Mouse (Mus musculus): ENCODE measurements at regions not wholly inside any gene's neighbourhood (a gene's known extent, or its start where the extent isn't known, plus 50 kb on each side); places are given as distances from the start of the nearest gene placed in this dataset.

DNA sequence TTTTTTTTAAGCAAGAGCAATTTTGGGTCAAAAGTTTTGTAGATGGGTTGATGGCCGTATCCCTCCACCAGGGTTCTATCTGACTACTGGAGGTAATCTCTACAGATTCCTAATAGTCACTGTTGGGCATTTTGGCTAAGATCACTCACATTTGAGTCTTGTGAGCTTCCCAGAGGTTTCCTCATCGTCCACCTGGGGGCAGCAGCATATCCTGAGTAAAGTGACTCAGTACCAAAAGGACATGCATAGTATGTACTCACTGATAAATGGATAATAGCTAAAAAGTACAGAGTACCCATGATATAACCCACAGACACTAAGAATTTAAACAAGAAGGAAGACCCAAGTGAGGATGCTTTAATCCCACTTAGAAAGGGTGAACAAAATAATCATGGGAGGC, 1390.0 kb downstream of the Amy2a5 start:
- DNase-seq = peak; percentile 4 to 14

Data from cerebellum, postnatal 10 days (tissue).